Mouse (Mus musculus) stomach, embryonic 14.5 days (tissue): ENCODE results near the gene Map3k5. TPM values are rescaled to one million over a fixed set of nuclear protein-coding genes. Genes with fewer than 3 reads are reported as not detected.

Experiments
- ATAC-seq: fragments of 200-750 bp; cut with Nextera tagmentation; 2 replicates; pipeline ENCODE4 v1.8.0; 2017; ENCODE audit warnings: low read depth, moderate TSS enrichment; ENCODE audit not compliant: insufficient number of reproducible peaks, insufficient read depth, low FRiP score
- H3K27ac ChIP-seq: fragments of 300-500 bp; sonication (generic); 2 replicates; pipeline ENCODE4 v1.5.1; 2014; ENCODE audit warnings: mild to moderate bottlenecking, low read length, moderate library complexity, mixed read lengths
- H3K27me3 ChIP-seq: fragments of 300-500 bp; sonication (generic); 2 replicates; pipeline ENCODE4 v1.6.1; 2014; ENCODE audit warnings: low read length, control low read depth, mixed read lengths; ENCODE audit not compliant: control insufficient read depth, insufficient read depth
- H3K36me3 ChIP-seq: fragments of 300-500 bp; sonication (generic); 2 replicates; pipeline ENCODE4 v1.6.1; 2014; ENCODE audit warnings: mild to moderate bottlenecking, control low read depth, low read length, moderate library complexity, mixed read lengths; ENCODE audit not compliant: control insufficient read depth, insufficient read depth
- H3K4me1 ChIP-seq: fragments of 300-500 bp; sonication (generic); 2 replicates; pipeline ENCODE4 v1.6.1; 2014; ENCODE audit warnings: low read length, control low read depth, mixed read lengths; ENCODE audit not compliant: control insufficient read depth, insufficient read depth
- H3K4me2 ChIP-seq: fragments of 300-500 bp; sonication (generic); replicated peaks from 2 replicates; pipeline ENCODE4 v1.6.1; 2014; ENCODE audit warnings: low read depth, low read length, control low read depth
- H3K4me3 ChIP-seq: fragments of 300-500 bp; sonication (generic); 2 replicates; pipeline ENCODE4 v1.5.1; 2014; ENCODE audit warnings: low read depth, low read length, control low read depth
- H3K9ac ChIP-seq: fragments of 300-500 bp; sonication (generic); replicated peaks from 2 replicates; pipeline ENCODE4 v1.6.1; 2014; ENCODE audit warnings: low read depth, mild to moderate bottlenecking, control low read depth, low read length, moderate library complexity, mixed read lengths
- H3K9me3 ChIP-seq: fragments of 300-500 bp; sonication (generic); 2 replicates; pipeline ENCODE4 v1.6.1; 2016; ENCODE audit warnings: low read depth, low read length, control low read depth; ENCODE audit not compliant: control insufficient read depth
- WGBS: fragments of 180-500 bp; shearing (Covaris S2); extraction: QIAGEN DNeasy Blood & Tissue Kit; methylation state at CpG from one replicate; pipeline ENCODE4 v1.1.7; 2014; 5-methylcytosine and 5-hydroxymethylcytosine counted together
- polyA plus RNA-seq: library from polyadenylated mRNA; unstranded; fragments of >200 nt; fragmentation: Nextera tagmentation; extraction: Ambion mirVana; gene quantifications from 2 replicates; pipeline ENCODE4 v1.2.1, GENCODE M21; 2014

Gene Map3k5
- polyA plus RNA-seq, 1 experiment from 2014 or later: 4.6 TPM

DNA sequence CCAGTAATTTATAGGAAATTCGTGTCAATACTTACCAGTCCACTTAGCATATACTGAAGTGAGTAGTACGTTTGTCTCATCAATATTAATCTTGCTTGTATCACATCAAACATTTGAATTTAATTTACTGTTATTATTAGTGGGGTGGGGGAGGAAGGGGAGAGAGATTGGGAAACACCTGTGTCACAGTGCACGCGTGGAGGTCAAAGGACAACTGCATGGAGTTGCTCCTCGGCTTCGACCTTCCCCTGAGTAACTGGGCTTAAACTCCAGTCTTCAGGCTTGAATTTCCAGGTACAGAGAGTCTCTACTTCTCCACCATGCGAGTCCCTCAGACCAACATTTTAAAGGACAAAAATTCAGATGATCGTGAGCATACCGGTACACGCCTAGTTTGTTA lies 13.2 kb downstream of the Map3k5 start:
- no peaks in the 10 kb centered on the region for H3K9me3 ChIP-seq
- no peaks in the 10 kb centered on the region for H3K36me3 ChIP-seq
- no peak overlapping the region for H3K27ac ChIP-seq
- no peak overlapping the region for H3K9ac ChIP-seq
- no peak for ATAC-seq
- peaks cover 8% of the 10 kb centered on the region for H3K4me1 ChIP-seq
- H3K4me2 ChIP-seq: no peak overlapping the region
- no peak overlapping the region for H3K4me3 ChIP-seq
- H3K27me3 ChIP-seq: no peaks in the 10 kb centered on the region
- 90% methylated on average over 10 of the region's 10 CpGs for WGBS

DNA sequence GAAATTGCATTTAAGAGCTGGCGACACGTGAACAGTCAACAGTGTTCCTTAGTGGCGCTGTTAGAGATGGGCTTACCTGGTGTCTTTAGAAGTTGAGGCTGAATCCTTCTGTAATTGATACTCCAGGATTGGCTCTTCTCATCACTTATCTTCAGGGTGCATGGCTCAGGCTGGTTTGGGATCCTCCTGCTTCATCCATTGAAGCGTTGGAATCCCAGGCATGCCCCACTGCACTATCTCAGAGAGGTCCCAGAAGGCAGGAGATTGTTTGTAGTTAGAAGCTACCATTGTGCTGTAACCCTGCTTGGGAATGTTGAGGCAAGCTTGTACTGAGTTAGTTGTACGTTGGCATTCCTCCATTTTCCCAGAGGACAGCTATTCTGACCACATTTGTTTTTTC lies 13.6 kb downstream of the Map3k5 start:
- no peaks in the 10 kb centered on the region for H3K9me3 ChIP-seq
- no peak overlapping the region for H3K9ac ChIP-seq
- no peak overlapping the region for H3K27ac ChIP-seq
- no peak for ATAC-seq
- H3K4me1 ChIP-seq: peaks cover 8% of the 10 kb centered on the region
- H3K4me3 ChIP-seq: no peak overlapping the region
- H3K27me3 ChIP-seq: no peaks in the 10 kb centered on the region
- no peaks in the 10 kb centered on the region for H3K36me3 ChIP-seq
- WGBS: 91% methylated on average over 5 of the region's 5 CpGs
- H3K4me2 ChIP-seq: no peak overlapping the region

DNA sequence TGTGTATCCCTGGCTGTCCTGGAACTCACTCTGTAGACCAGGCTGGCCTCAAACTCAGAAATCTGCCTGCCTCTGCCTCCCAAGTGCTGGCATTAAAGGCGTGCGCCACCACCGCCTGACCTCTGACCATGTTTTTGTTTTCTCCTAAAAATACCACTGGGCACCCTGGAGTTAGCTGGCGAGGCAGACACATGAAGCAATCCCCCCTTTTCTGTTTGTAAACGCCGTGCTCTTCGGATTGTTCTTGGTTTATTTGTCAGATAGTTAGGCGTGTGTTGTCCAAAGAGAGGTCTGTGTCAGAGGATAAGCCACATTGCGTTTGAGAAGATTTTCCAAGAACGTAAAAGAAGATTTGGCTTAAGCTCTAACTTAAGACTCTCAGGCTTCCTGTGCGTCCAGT lies 14.1 kb downstream of the Map3k5 start:
- no peak overlapping the region for H3K9ac ChIP-seq
- WGBS: 91% methylated on average over 11 of the region's 11 CpGs
- H3K4me2 ChIP-seq: no peak overlapping the region
- no peak overlapping the region for H3K4me3 ChIP-seq
- H3K27ac ChIP-seq: no peak overlapping the region
- H3K9me3 ChIP-seq: no peaks in the 10 kb centered on the region
- H3K36me3 ChIP-seq: no peaks in the 10 kb centered on the region
- peaks cover 8% of the 10 kb centered on the region for H3K4me1 ChIP-seq
- no peak for ATAC-seq
- H3K27me3 ChIP-seq: no peaks in the 10 kb centered on the region

DNA sequence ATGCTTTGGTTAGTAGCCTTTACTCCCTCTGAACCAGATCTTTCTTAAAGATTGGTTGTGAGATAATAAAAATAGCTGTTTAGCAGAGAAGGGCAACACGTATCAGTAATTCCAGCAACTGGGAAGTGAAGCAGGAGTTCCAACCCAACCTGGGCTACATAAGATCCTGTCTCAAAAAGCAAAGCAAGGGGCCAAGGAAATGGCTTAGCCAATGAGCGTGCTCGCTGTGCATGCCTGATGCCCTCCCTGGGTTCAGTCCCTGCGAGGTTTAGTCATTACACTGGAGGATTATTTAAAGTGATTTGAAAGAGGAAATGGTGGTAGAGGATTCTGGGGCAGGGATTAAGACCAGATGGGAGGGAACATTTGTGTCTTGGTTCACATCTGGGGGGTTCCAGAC lies 14.8 kb downstream of the Map3k5 start:
- Histone ChIP-seq H3K36me3 (no peaks in the 10 kb centered on the region), H3K4me1 (peaks cover 8% of the 10 kb centered on the region), H3K4me2 (no peak overlapping the region), H3K4me3 (no peak overlapping the region), H3K9ac (no peak overlapping the region), H3K27ac (no peak overlapping the region), H3K9me3 (no peaks in the 10 kb centered on the region), H3K27me3 (no peaks in the 10 kb centered on the region)
- ATAC-seq: no peak
- WGBS: 77% methylated on average over 4 of the region's 4 CpGs

DNA sequence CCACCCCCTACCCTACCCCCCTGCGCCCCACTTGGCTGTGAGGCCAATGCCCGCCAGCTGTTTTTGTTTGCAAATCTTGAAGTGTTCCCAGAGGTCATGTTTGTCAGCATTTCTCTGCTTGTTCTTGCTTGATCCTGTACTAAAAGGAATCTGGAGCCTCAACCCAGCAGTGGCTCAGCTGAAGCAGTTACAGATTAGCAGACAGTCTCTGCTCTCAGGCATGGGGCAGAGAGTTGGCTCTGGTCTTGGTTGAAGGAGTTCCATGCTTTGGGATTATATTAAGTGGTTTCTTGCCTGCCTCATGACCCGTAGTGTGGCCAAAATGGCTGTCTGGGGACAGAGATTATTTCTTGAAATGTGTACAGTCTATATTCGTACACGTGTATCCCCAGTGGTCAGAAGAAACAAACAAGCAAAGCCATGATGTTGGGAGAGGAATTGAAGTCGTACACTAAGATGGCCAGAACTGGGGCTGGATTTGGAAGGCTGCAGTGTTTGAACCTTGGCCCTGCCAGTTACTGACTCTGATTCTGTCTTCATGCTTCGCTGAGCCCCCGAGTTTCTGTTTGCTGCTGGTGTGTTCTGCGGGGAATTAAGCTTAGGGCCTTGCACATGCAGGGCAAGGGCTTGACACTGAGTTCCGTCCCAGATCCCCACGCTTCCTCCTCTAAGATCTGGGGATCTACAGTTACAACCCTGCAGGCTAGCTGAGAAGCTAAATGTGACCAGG lies 18.9 kb downstream of the Map3k5 start:
- WGBS: 77% methylated on average over 11 of the region's 11 CpGs
- H3K9ac ChIP-seq: no peak overlapping the region
- H3K27ac ChIP-seq: no peak overlapping the region
- no peak overlapping the region for H3K4me2 ChIP-seq
- H3K4me3 ChIP-seq: no peak overlapping the region
- no peaks in the 10 kb centered on the region for H3K27me3 ChIP-seq
- no peak for ATAC-seq
- no peaks in the 10 kb centered on the region for H3K36me3 ChIP-seq
- no peaks in the 10 kb centered on the region for H3K9me3 ChIP-seq
- peaks cover 18% of the 10 kb centered on the region for H3K4me1 ChIP-seq

DNA sequence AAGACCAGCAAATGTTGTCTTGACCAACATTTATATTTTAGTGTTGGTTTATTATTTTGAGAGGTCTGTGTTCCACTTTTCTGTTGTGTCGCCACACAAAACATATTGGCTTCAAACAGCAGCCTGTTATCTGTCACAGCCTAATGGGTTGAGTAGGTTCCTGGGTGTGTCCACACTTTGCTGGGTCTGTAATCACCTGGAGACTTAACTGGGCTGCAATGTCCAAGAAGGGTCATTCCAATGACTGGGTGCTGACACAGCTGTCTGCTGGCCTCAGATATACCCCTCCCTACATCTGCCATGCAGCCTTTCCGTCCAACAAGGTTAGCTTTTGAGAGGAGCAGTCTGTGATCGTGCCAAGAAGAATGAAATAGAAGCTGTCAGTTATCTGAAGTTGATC lies 20.3 kb downstream of the Map3k5 start:
- Histone ChIP-seq H3K9ac (no peak overlapping the region), H3K36me3 (no peaks in the 10 kb centered on the region), H3K4me2 (no peak overlapping the region), H3K27ac (no peak overlapping the region), H3K9me3 (no peaks in the 10 kb centered on the region), H3K27me3 (no peaks in the 10 kb centered on the region), H3K4me1 (peaks cover 18% of the 10 kb centered on the region), H3K4me3 (no peak overlapping the region)
- ATAC-seq: no peak
- WGBS: 70% methylated on average over 3 of the region's 3 CpGs

DNA sequence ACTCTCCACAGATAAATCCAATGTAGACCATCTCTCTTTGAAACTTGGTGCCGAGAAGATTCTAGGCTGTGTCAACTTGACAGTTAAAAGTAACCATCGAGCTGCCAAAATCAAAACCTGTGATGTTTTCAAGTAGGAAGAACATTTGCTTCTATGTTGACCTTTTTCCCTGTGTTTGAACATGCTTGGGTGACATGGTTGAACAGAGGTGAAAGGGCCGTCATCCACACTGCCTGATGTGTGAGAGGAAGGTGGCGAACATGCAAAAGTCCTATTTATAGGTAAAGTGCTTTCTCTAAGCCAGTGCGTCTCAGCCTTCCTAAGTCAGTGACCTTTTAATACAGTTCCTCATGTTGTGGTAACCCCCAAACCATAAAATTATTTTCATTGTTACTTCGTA lies 21.5 kb downstream of the Map3k5 start:
- Histone ChIP-seq H3K27ac (peak overlapping the region; percentile 77), H3K36me3 (no peaks in the 10 kb centered on the region), H3K4me3 (no peak overlapping the region), H3K4me2 (no peak overlapping the region), H3K27me3 (no peaks in the 10 kb centered on the region), H3K9ac (no peak overlapping the region), H3K4me1 (peaks cover 18% of the 10 kb centered on the region), H3K9me3 (no peaks in the 10 kb centered on the region)
- 78% methylated on average over 6 of the region's 6 CpGs for WGBS
- no peak for ATAC-seq

DNA sequence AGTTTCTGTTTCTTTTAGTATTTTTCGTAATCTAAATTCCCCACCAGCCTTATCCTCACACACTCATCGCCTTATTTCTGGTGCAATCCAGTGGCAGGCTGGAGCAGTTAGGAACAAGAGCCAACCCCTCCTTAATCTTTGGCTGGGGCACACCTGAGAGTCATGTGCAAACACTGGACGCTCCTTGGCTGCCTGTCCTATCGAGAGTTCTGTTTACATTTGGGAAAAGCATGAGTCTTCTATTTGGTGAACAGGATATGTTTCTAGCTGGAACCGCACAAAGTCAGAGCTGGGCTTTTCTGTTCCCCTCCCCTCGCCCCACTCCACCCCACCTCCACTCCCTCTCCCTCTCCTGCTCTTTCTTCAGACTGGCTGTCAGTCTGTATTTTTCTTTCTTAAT lies 22.5 kb downstream of the Map3k5 start:
- 24% methylated on average over 6 of the region's 6 CpGs for WGBS
- Histone ChIP-seq H3K9ac (no peak overlapping the region), H3K4me1 (peaks cover 21% of the 10 kb centered on the region), H3K4me2 (peak overlapping the region; percentile 18; the same call in 1 of the 2 replicates), H3K9me3 (no peaks in the 10 kb centered on the region), H3K27ac (peak overlapping the region; percentile 77), H3K4me3 (no peak overlapping the region), H3K36me3 (no peaks in the 10 kb centered on the region), H3K27me3 (no peaks in the 10 kb centered on the region)
- ATAC-seq: peak; percentile 91

DNA sequence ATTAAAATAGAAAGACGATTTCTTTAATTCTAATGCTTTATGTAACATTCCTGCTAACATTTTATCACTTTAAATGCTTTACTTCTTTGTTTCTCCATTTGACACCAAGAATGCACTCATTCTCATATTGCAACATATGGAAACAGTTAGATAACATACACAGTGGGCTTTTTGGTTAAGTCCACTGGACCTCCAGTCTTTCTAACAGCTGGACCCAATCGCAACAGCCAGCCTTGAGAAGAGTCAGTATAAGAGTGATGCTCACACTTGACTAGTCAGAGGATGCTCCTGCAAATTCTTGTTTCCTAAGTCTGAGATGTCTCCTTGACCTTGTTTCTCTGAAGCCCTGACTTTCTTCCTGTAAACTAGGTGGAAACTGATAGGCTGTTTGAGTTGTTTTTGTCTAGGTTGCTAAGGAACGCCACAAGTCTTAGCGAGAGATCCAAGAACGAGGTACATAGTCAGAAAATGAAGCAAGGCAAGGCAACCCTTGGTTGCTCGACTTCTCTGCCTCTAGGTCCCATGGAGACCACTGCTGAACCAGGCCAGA lies 26.6 kb downstream of the Map3k5 start:
- no peak overlapping the region for H3K9ac ChIP-seq
- peaks cover 27% of the 10 kb centered on the region for H3K4me1 ChIP-seq
- H3K36me3 ChIP-seq: no peaks in the 10 kb centered on the region
- H3K27ac ChIP-seq: no peak overlapping the region
- no peak overlapping the region for H3K4me2 ChIP-seq
- no peaks in the 10 kb centered on the region for H3K9me3 ChIP-seq
- no peaks in the 10 kb centered on the region for H3K27me3 ChIP-seq
- ATAC-seq: no peak
- no peak overlapping the region for H3K4me3 ChIP-seq
- 71% methylated on average over 6 of the region's 6 CpGs for WGBS
